Mouse (Mus musculus) cerebellum, postnatal 14 days (tissue): ENCODE results near the gene Pdik1l.
A peak's percentile ranks its signal among the peaks of the same experiment; 100 is the strongest.

Experiments
- DNase-seq, 2 experiments: peaks; one replicate each; pipeline ENCODE4 v3.0.0; 2021; ENCODE audit warnings: mixed read lengths in 2 of 2

Gene Pdik1l

GRCm38 (mm10) chr4:134257198-134258009 lies 30.3 kb downstream of the Pdik1l start:
- DNase-seq: no peak

- no peak for DNase-seq
Observed at GRCm38 (mm10) chr4:134256407-134257197, 31.1 kb downstream of the Pdik1l start.

DNA sequence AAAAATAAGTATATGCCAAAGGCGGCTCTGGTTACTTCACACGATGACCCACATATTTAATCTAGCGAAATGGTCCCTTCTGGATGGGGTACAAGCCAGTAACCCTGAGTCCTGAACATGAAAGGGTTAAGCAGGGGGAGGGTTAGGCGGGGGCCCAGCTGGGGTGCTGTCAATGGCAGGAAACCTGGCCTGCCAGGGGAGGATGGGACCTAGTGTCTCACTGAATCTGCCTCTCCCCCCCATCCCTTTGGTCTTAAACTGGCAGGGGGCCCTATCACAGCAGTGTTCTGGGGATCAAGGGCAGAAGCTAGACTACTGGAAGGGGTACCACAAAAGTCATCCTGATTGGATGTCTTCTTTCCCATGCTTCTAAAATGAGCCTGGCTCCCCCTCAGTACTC lies 31.8 kb downstream of the Pdik1l start:
- DNase-seq: no peak

- DNase-seq: no peak
Observed at GRCm38 (mm10) chr4:134254835-134255234, 32.9 kb downstream of the Pdik1l start.

DNA sequence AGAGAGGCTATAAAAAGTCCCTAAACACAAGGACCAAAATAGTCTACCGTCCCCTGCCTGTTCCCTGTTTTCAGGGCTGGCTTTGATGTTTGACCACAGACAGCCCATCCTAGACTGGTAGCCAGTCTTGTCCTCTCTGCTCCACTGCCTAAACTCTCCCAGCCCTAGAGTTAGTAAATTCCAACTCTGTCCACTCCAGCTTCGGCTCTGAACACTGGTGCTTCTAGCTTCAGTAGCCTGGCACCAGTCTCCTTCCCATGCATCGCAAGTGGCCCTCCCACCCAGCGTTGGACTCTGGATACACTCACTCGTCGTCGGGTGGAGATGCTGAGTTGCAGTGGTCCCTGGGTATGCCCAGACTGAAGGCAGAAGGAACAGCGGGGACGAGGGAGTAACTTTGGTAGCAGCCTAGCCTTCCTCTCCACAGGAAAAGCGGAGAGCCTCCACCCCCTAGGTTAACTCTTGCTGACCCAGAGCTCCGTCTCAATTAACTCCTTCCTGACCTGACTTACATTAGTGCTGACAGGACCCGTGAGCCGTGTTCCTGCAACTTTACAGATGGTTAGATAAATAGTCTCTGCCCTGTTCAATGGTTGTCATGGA lies 33.9 kb downstream of the Pdik1l start, which contains the start of gene Grrp1:
Grrp1 (minus strand) TSS at position 385 of the 603 bp plus-strand sequence.
- DNase-seq: no peak

DNA sequence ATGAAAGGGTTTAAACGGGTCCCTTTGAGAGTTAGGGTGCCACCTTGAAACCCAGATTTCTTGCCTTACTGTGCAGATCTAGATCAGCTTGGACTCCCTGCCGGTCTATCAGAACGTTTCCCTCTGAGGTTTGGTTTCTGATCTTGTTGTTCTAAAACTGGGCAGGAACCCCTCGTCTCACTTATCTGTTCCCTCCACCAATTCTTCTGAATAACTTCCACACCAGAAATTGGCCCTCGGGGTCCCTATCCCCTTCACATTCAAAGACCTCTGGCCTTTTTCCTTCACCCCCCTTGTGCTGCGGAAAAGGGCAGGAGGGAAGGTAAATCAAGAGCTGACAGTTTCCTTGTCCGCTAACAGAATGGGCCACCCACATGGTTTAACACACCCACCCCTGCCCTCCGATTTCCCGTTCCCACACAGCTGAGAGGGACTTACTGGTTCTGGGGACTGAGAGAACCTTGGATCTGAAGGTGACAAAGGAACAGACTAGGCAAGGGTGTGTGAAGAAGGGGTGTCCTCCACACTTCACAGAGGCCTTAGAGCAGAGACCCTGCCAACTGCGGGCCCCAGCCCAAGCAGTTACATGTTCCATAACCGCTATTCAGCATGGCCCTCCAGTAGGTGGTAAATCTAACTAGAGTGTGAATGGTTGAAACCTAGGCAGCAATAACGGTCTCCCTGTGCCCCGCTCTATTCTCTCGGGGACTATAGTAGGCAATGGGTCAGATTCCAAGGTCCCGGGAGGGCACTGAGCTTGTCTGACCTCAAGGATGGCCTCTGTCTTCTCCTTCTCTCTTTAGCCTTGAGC lies 34.6 kb downstream of the Pdik1l start:
- no peak for DNase-seq

DNA sequence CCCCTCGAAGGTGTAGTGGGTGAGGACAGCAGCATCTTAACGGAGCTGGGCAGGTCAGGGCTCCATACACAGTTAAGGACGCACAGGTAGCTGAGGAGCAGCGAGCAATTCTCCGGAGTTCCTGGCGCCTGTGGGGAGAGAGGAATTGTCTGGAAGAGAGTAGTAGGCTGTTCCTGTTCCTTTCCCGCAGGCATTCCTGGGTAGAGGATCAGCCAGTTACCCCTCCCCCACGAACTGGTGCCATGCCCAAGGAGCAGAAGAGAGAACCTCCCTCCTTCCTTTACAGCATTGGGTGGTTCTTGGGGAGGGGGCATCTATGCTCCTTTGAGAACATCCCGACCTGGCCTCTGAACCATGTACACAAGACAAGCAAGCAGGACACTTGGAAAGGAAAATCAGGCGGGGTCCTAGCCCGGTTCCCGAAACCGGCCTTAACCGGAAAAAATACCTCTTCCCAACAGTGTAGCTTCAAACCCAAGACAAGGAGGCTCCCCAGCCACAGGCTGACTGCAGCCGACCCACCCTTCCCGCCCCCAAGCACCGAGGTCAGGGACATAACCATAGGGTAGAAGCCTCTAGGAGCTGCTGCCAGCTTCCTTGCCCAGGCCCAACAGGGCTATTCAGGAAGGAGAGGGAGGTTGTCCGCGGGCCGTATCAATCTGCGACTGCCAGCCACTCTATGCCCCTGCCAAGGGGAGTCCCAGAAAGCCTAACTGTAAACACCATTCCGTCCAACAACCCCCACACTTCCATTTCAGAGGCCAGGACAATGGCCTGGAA lies 35.4 kb downstream of the Pdik1l start:
- no peak for DNase-seq

- peak; percentile 53 to 59 for DNase-seq
Observed at GRCm38 (mm10) chr4:134251241-134252130, 36.2 kb downstream of the Pdik1l start.

DNA sequence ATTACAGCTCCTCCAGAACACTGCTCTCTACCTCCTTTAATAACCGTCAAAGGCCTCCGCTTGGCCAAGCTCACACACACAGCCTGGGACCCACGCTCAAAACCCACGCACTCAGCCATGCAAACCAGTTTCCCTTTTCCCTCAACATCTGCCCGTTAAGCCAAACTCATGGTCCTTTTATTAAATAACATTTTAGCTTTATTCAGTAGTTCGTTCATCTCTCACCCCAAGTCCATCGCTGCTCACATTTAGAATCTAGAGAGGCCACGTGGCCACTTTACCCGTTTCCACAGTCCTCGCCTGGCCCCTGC lies 36.8 kb downstream of the Pdik1l start:
- no peak for DNase-seq

DNA sequence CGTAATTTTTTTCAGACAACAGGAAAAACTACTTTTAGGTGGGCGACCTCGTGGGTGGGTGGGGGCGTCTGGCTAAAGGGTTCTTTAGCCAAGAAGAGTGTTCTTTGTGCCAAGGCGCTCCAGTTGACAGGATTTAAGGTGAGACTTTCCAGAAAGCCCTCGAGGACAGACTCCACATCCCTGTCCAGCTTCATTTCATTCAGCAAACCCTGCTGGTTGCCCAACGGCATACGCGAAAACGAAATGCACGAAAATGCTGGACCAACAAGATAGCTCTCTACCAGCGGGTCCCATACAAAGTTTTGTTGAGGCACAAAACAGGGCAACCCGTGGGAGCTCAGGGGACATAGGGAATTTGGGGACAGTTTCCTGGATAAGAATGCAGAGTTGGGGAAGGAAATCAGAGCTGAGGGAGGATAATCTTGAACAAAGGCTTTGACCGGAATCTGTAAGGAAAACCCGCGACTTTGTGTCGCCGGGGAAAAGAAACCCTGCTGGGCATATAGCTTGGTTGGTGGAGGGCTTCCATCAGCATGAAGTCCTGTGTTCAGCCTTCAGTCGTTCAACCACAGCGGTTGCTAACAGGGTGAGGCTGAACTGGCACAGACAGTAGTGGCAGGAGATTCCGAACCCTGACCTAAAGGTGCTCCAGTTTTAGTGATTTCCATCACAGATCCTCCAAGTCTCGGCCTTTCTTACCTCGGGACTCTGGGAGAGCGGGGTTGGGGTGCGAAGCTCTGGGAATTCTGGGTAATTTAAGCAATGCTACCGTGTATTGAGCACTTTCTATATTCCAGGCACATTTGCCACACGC lies 37.4 kb downstream of the Pdik1l start:
- DNase-seq: no peak

GRCm38 (mm10) chr4:134249651-134250050 lies 38.0 kb downstream of the Pdik1l start:
- peak; percentile 74 to 78 for DNase-seq

GRCm38 (mm10) chr4:134246719-134247258 lies 40.9 kb downstream of the Pdik1l start, which contains the start of gene Gm30191:
Gm30191 (plus strand) TSS chr4:134246935.
- DNase-seq: peak; percentile 47 to 54

DNA sequence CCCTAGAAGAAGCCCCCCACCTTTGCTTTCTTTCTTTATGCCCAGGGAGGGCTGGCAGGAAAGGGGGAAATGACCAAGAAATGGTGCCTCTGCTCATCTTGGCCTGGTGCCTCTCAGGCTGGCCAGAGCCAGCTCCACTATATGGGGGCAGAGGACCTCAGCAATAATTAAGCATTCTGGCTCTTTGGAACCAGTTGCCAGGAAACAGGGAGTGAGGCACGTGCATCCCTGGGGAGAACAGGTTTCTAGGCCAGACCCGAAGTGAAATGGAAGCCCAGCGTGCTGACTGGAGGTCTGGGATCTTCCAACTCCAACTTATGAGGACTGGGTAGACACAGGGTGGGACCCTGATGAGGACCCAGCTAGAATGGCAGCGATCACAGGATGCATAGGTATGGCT lies 41.4 kb downstream of the Pdik1l start:
- peak; percentile 38 to 39 for DNase-seq

DNA sequence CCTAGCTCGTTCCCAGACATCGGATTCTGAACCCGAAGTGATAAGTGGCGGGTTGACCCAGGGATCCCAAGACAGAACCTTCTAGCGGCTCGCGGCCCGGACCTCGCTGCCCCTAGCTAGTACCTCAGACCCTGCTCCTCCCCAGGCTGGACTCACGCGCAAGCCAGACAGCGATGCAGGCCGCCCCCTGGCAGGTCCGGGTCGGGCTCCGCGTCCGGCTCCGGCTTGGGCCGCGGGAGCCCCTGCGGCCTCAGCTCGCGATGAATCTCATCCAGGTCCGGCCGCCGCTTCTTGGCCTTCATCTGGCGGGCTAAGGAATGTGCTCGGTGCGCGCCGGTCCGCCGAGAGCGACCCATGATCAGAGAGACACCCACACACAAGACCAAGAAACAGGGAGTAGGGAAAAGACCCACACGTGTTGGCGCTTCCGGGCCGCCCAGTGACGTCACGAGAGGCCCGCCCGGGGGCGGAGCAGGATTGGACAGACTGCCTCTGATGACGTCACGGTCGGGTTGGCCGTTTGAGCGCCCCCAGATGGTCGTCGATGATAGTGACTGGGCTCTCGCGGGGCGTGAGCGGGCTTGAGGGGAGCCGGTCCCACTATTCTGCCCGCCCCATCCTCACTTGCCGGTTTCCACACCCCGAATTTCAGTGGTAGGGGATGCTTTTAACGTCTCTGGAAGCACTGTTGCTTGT lies 42.4 kb downstream of the Pdik1l start, which contains the start of gene Zfp593:
Zfp593 (minus strand) TSS at position 445 of the 696 bp plus-strand sequence.
- DNase-seq: peak; percentile 98

DNA sequence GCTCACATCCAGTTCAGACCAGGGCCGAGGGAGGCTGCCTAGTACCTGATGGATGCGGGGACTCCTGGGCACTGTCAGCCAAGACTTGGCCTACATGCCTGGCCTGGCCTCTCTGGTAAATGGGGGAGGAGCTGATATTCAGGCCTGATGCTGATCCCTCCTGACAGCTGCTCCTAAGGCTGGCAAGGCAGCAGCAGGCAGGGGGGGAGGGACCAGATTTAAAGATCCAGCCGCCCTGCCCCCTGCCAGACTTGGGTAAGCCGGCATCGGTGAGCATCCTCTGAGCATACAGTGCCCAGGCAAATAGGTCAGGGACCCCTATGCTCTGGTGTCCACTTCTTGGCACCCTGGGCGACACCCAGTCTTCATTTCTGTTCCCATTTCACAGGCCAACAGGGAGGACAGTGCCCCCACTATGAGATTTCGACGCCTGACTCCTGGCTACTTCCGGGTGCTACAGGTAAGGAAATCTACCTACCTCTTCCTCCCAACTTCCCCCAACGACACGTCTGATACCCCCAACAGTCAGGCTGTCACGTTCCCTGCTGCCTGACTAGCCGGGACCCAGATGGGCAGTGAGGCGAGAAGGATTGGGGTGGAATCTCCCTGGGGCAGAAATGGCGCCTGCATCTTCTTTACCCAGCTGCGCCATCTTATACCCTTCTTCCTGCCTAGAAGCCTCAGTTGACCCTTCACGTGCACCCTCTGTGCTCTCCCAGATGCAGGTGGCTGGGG lies 44.0 kb downstream of the Pdik1l start, which contains the start of gene E130218I03Rik:
E130218I03Rik (plus strand) TSS at position 147 of the 735 bp plus-strand sequence.
- peak in 1 of 2 experiments; percentile 47 for DNase-seq

DNA sequence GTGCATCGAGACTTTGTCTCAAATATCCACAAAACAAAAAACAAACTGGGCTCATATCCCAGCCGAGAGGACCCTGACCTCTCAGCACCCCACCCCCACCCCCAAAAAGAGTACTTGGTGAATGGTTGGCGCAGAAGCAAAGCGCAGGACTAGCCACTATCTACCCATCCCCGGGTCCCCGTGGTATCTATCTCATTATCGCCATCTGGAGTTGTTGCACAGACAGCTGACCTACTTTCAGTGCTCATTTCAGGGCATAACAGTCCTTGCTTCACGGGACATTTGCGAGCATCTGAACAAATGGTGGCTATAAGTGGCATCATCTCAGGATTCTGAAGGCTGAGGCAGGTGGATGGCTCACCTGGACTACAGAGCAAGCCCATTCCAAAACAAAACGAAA lies 49.0 kb downstream of the Pdik1l start:
- peak in 1 of 2 experiments; percentile 44 for DNase-seq

DNA sequence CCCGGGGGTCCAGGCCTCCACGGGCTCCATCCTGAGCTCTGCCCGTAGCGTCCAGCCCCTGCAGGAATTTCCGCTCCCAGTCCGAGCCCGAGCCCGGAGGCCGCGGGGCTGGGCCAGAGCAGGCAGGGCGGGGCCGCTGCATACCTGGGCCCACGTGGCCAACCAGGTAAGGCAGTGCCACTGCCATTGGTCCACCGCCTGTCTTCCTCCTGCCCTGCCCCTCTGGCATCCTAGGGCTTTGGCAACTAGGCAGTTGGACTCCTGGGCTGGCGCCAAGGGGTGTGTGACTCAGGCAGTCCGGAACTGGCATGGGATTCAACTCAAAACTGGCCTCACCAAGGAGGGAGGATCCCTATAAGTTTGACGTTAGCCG lies 49.4 kb downstream of the Pdik1l start, which contains the start of gene Cnksr1:
Cnksr1 (minus strand) TSS at position 121 of the 373 bp plus-strand sequence.
- DNase-seq: peak; percentile 71 to 84
